8 mouse cellular contexts compared by ENCODE assay signal in the genomic region with DNA sequence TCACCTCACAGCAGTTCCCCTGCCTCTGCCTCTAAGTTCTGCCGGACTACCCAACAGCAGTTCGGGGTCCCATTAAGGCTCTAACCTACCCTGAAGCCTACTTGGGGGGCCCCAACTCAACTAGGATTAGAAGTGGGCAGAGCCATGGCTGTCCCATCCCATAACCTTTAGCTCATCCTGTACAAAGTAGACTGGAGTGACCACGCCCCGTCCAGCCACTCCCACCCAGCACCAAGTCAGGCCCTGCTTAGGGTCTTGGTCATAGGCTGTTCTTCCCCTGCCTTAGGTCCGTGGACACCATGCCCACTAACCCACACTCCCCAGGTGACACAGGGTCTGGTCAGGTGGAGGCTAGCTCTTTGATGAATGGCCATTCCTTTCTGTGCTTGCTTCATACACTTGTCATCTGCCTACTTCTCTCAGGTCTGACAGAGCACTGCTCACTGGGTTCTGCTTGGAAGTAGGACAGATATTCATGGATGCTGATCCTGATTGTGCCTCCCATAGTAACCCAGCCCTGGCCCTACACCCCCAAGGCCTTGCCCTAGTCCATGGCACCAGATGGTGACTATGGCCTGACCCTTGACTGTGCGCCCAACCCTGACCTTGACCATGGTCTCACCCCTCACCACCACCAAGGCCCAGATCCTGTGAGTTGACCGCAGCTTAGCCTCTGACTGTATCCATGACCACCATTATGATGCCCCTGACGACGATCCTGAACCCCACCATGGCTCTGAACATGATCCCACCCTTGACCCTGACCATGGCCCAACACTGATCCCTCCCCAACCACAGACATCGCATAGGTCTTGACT. TPM values are rescaled to one million over a fixed set of nuclear protein-coding genes. Genes with fewer than 3 reads are reported as not detected.
DNase-seq lines count a peak whose midpoint lies in the region; ATAC-seq and TF ChIP-seq lines count a peak whose summit lies in the region.

No protein-coding gene starts in this region.

- H3K4me3 ChIP-seq in gastrocnemius, adult 2 months = peak overlapping the region; percentile 70
- no peak overlapping the region for H3K4me3 ChIP-seq in embryonic facial prominence, embryonic 13.5 days
- H3K4me3 ChIP-seq in neural tube, embryonic 12.5 days = no peak overlapping the region

- H3K9me3 ChIP-seq in embryonic facial prominence, embryonic 13.5 days = no peaks in the 10 kb centered on the region
- H3K9me3 ChIP-seq in neural tube, embryonic 12.5 days = no peaks in the 10 kb centered on the region

- peak overlapping the region; percentile 54; the same call in 1 of the 2 replicates for H3K9ac ChIP-seq in embryonic facial prominence, embryonic 13.5 days
- 0 out of 2 replicates have a peak overlapping the region, but pooled peaks have one; percentile 21 for H3K9ac ChIP-seq in neural tube, embryonic 12.5 days

- peak; percentile 27 for DNase-seq in gastrocnemius, adult 2 months
- DNase-seq in gastrocnemius, adult 18-20 months (ENCODE audit: low spot score) = no peak
- DNase-seq in ovary, adult 18-20 months (ENCODE audit: low spot score) = peak; percentile 2
- no peak for DNase-seq in ovary, postnatal 10 days (ENCODE audit: low spot score)
- no peak for DNase-seq in spleen, postnatal 14 days (ENCODE audit: low spot score in 2 of 2)
- DNase-seq in left cerebral cortex, adult 18-20 months (ENCODE audit: low spot score in 2 of 2) = no peak

- H3K4me1 ChIP-seq in embryonic facial prominence, embryonic 13.5 days = peaks cover 56% of the 10 kb centered on the region
- H3K4me1 ChIP-seq in neural tube, embryonic 12.5 days = peaks cover 54% of the 10 kb centered on the region

- H3K27me3 ChIP-seq in embryonic facial prominence, embryonic 13.5 days = peaks cover 4% of the 10 kb centered on the region; the same call in 1 of the 2 replicates
- H3K27me3 ChIP-seq in neural tube, embryonic 12.5 days (replicated peaks) = peaks cover 11% of the 10 kb centered on the region

- no peak for ATAC-seq in embryonic facial prominence, embryonic 13.5 days (ENCODE audit: insufficient number of reproducible peaks, insufficient read depth, low FRiP score, low TSS enrichment, low read depth)
- ATAC-seq in neural tube, embryonic 12.5 days (ENCODE audit: low FRiP score, low read depth) = no peak

- no peak overlapping the region for H3K4me2 ChIP-seq in embryonic facial prominence, embryonic 13.5 days
- 0 out of 2 replicates have a peak overlapping the region, but pooled peaks have one; percentile 4 for H3K4me2 ChIP-seq in neural tube, embryonic 12.5 days (replicated peaks)

- H3K27ac ChIP-seq in gastrocnemius, adult 2 months = peak overlapping the region; percentile 97
- 0 out of 2 replicates have a peak overlapping the region, but pooled peaks have one; percentile 94 for H3K27ac ChIP-seq in embryonic facial prominence, embryonic 13.5 days
- H3K27ac ChIP-seq in neural tube, embryonic 12.5 days = no peak overlapping the region

- H3K36me3 ChIP-seq in embryonic facial prominence, embryonic 13.5 days = peaks cover 32% of the 10 kb centered on the region
- H3K36me3 ChIP-seq in neural tube, embryonic 12.5 days = 0 out of 2 replicates have a peak, but pooled peaks cover 7% of the 10 kb centered on the region

- 91% methylated on average over 10 of the region's 10 CpGs for WGBS in embryonic facial prominence, embryonic 13.5 days
- 92% methylated on average over 10 of the region's 10 CpGs for WGBS in neural tube, embryonic 12.5 days

- intact Hi-C loops in gastrocnemius, adult 2 months (cut with DNase I) = no loop called here

- no peak for TF ChIP-seq CTCF in gastrocnemius, adult 2 months (IDR thresholded peaks at IDR 0.05)

RNA-seq across cellular contexts. Expression of gene Smim24, which starts 26.5 kb away (rescaled TPM):
- total RNA-seq in gastrocnemius, adult 2 months (2021) = not detected
- total RNA-seq in gastrocnemius, adult 18-20 months (2021) = not detected
- polyA plus RNA-seq in embryonic facial prominence, embryonic 13.5 days (2015; fragmentation: Nextera tagmentation; extraction: Ambion mirVana) = 3.1 and 7.1 TPM in 2 replicates
- 2.1 and 2.7 TPM in 2 replicates for polyA plus RNA-seq in neural tube, embryonic 12.5 days (2016; fragmentation: Nextera tagmentation; extraction: Ambion mirVana)
- total RNA-seq in left cerebral cortex, adult 18-20 months (2021) = 1 to 10 TPM; 1.1 to 1.2 TPM

RNA-seq across cellular contexts. Expression of gene Gm48552, which starts 30.5 kb away (rescaled TPM):
- 1 to 10 TPM in 1 of 2 experiments, under 1 TPM in 1; 0.84 to 1.0 TPM for total RNA-seq in gastrocnemius, adult 2 months (2021)
- under 1 TPM in 1 of 2 experiments, not detected in 1; 0.34 TPM for total RNA-seq in gastrocnemius, adult 18-20 months (2021)
- polyA plus RNA-seq in embryonic facial prominence, embryonic 13.5 days (2015; fragmentation: Nextera tagmentation; extraction: Ambion mirVana) = 1.2 and 1.5 TPM in 2 replicates
- 2.3 and 2.5 TPM in 2 replicates for polyA plus RNA-seq in neural tube, embryonic 12.5 days (2016; fragmentation: Nextera tagmentation; extraction: Ambion mirVana)
- total RNA-seq in left cerebral cortex, adult 18-20 months (2021) = 1 to 10 TPM; 2.7 to 2.8 TPM

RNA-seq across cellular contexts. Expression of gene Gm48551, which starts 35.1 kb away (rescaled TPM):
- 1 to 10 TPM in 1 of 2 experiments, under 1 TPM in 1; 0.87 to 2.8 TPM for total RNA-seq in gastrocnemius, adult 2 months (2021)
- total RNA-seq in gastrocnemius, adult 18-20 months (2021) = under 1 TPM; 0.57 to 0.97 TPM
- 4.1 and 5.0 TPM in 2 replicates for polyA plus RNA-seq in embryonic facial prominence, embryonic 13.5 days (2015; fragmentation: Nextera tagmentation; extraction: Ambion mirVana)
- 5.0 and 5.3 TPM in 2 replicates for polyA plus RNA-seq in neural tube, embryonic 12.5 days (2016; fragmentation: Nextera tagmentation; extraction: Ambion mirVana)
- total RNA-seq in left cerebral cortex, adult 18-20 months (2021) = 1 to 10 TPM; 3.1 to 3.8 TPM

RNA-seq across cellular contexts. Expression of gene Dohh, which starts 35.1 kb away (rescaled TPM):
- total RNA-seq in gastrocnemius, adult 2 months (2021) = 10 to 100 TPM; 38.1 to 39.8 TPM
- 10 to 100 TPM; 41.1 to 44.1 TPM for total RNA-seq in gastrocnemius, adult 18-20 months (2021)
- 67.8 and 71.8 TPM in 2 replicates for polyA plus RNA-seq in embryonic facial prominence, embryonic 13.5 days (2015; fragmentation: Nextera tagmentation; extraction: Ambion mirVana)
- 75.6 and 77.9 TPM in 2 replicates for polyA plus RNA-seq in neural tube, embryonic 12.5 days (2016; fragmentation: Nextera tagmentation; extraction: Ambion mirVana)
- 10 to 100 TPM; 87.4 to 97.6 TPM for total RNA-seq in left cerebral cortex, adult 18-20 months (2021)

RNA-seq across cellular contexts. Expression of gene Nfic, which starts 36.1 kb away (rescaled TPM):
- total RNA-seq in gastrocnemius, adult 2 months (2021) = 100 to 1,000 TPM; 207 to 215 TPM
- 100 to 1,000 TPM; 232 to 244 TPM for total RNA-seq in gastrocnemius, adult 18-20 months (2021)
- polyA plus RNA-seq in embryonic facial prominence, embryonic 13.5 days (2015; fragmentation: Nextera tagmentation; extraction: Ambion mirVana) = 87.0 and 96.1 TPM in 2 replicates
- 21.7 and 22.2 TPM in 2 replicates for polyA plus RNA-seq in neural tube, embryonic 12.5 days (2016; fragmentation: Nextera tagmentation; extraction: Ambion mirVana)
- 10 to 100 TPM; 84.7 to 91.7 TPM for total RNA-seq in left cerebral cortex, adult 18-20 months (2021)

Comparison
In these comparisons a context has a peak if more than half of its experiments do, and no peak if none do; other contexts are left out.
1. DNase-seq: peak in gastrocnemius, adult 2 months (single experiment) and ovary, adult 18-20 months (single experiment); none in gastrocnemius, adult 18-20 months (single experiment), ovary, postnatal 10 days (single experiment), spleen, postnatal 14 days (0 of 2) and left cerebral cortex, adult 18-20 months (0 of 2).